Mouse (Mus musculus) E14TG2a.4 (cell line): ENCODE measurements at regions not wholly inside any gene's neighbourhood (a gene's known extent, or its start where the extent isn't known, plus 50 kb on each side); places are given as distances from the start of the nearest gene placed in this dataset.

Experiments
- H3K27me3 ChIP-seq: 2 replicates; pipeline ENCODE4 v1.6.1; 2014; ENCODE audit warnings: low read length, control low read depth; ENCODE audit not compliant: insufficient read depth
- H3K36me3 ChIP-seq: 2 replicates; pipeline ENCODE4 v1.6.1; 2014; ENCODE audit warnings: low read length, control low read depth; ENCODE audit not compliant: insufficient read depth
- H3K4me1 ChIP-seq: replicated peaks from 2 replicates; pipeline ENCODE4 v1.6.1; 2014; ENCODE audit warnings: low read depth, low read length, control low read depth
- H3K4me3 ChIP-seq: replicated peaks from 2 replicates; pipeline ENCODE4 v1.5.1; 2014; ENCODE audit warnings: mild to moderate bottlenecking, low read length
- H3K9me3 ChIP-seq: 2 replicates; pipeline ENCODE4 v1.6.1; 2014; ENCODE audit warnings: low read length, control low read depth
- CTCF ChIP-seq: conservative IDR thresholded peaks from 2 replicates; pipeline ENCODE4 v1.5.1; 2014; ENCODE audit warnings: low read length
- NANOG ChIP-seq: IDR thresholded peaks from 2 replicates; pipeline ENCODE4 v1.6.1; 2014; ENCODE audit warnings: borderline replicate concordance, low read length, mixed read lengths
- POU5F1 ChIP-seq: IDR thresholded peaks from 2 replicates; pipeline ENCODE4 v1.6.1; 2014; ENCODE audit warnings: low read length, borderline replicate concordance

- Histone ChIP-seq H3K36me3 (no peaks in the 10 kb centered on the region), H3K27me3 (no peaks in the 10 kb centered on the region), H3K4me3 (no peak overlapping the region), H3K9me3 (peaks cover 8% of the 10 kb centered on the region; the same call in 1 of the 2 replicates), H3K4me1 (no peaks in the 10 kb centered on the region)
- TF ChIP-seq POU5F1 (no peak), NANOG (no peak), CTCF (no peak)
These were observed 291.9 kb upstream of the Thbs1 start for GRCm38 (mm10) chr2:117819701-117820225.

GRCm38 (mm10) chr2:117820708-117821107 is 291.0 kb upstream of the Thbs1 start:
- Histone ChIP-seq H3K36me3 (no peaks in the 10 kb centered on the region), H3K4me3 (no peak overlapping the region), H3K4me1 (no peaks in the 10 kb centered on the region), H3K9me3 (peaks cover 8% of the 10 kb centered on the region; the same call in 1 of the 2 replicates), H3K27me3 (no peaks in the 10 kb centered on the region)
- TF ChIP-seq POU5F1 (no peak), CTCF (no peak), NANOG (no peak)

GRCm38 (mm10) chr2:117825088-117825487 is 286.6 kb upstream of the Thbs1 start:
- H3K27me3 ChIP-seq, result no peaks in the 10 kb centered on the region
- peaks cover 14% of the 10 kb centered on the region for H3K9me3 ChIP-seq
- no peaks in the 10 kb centered on the region for H3K36me3 ChIP-seq
- no peak overlapping the region for H3K4me3 ChIP-seq
- no peak for TF ChIP-seq CTCF
- no peak for TF ChIP-seq POU5F1
- H3K4me1 ChIP-seq, result no peaks in the 10 kb centered on the region

GRCm38 (mm10) chr2:117827278-117827677 is 284.4 kb upstream of the Thbs1 start:
- no peaks in the 10 kb centered on the region for H3K27me3 ChIP-seq
- no peak overlapping the region for H3K4me3 ChIP-seq
- no peaks in the 10 kb centered on the region for H3K4me1 ChIP-seq
- TF ChIP-seq POU5F1, result no peak
- no peak for TF ChIP-seq CTCF
- TF ChIP-seq NANOG, result no peak
- peaks cover 14% of the 10 kb centered on the region for H3K9me3 ChIP-seq
- H3K36me3 ChIP-seq, result no peaks in the 10 kb centered on the region

- TF ChIP-seq CTCF (no peak), POU5F1 (no peak), NANOG (no peak)
- Histone ChIP-seq H3K4me3 (no peak overlapping the region), H3K4me1 (no peaks in the 10 kb centered on the region), H3K9me3 (no peaks in the 10 kb centered on the region), H3K27me3 (no peaks in the 10 kb centered on the region), H3K36me3 (no peaks in the 10 kb centered on the region)
These were observed 273.3 kb upstream of the Thbs1 start for GRCm38 (mm10) chr2:117838387-117838786.

- TF ChIP-seq NANOG, result no peak
- TF ChIP-seq CTCF, result no peak
- TF ChIP-seq POU5F1, result no peak
- no peaks in the 10 kb centered on the region for H3K9me3 ChIP-seq
- H3K4me3 ChIP-seq, result no peak overlapping the region
- H3K4me1 ChIP-seq, result no peaks in the 10 kb centered on the region
- H3K27me3 ChIP-seq, result no peaks in the 10 kb centered on the region
- H3K36me3 ChIP-seq, result no peaks in the 10 kb centered on the region
These were observed 271.3 kb upstream of the Thbs1 start for GRCm38 (mm10) chr2:117840406-117840805.

- no peaks in the 10 kb centered on the region for H3K9me3 ChIP-seq
- TF ChIP-seq POU5F1, result no peak
- TF ChIP-seq NANOG, result no peak
- no peak for TF ChIP-seq CTCF
- no peaks in the 10 kb centered on the region for H3K4me1 ChIP-seq
- H3K4me3 ChIP-seq, result no peak overlapping the region
- no peaks in the 10 kb centered on the region for H3K27me3 ChIP-seq
- no peaks in the 10 kb centered on the region for H3K36me3 ChIP-seq
These were observed 269.2 kb upstream of the Thbs1 start for GRCm38 (mm10) chr2:117842309-117842986.

GRCm38 (mm10) chr2:117852442-117852841 is 259.2 kb upstream of the Thbs1 start:
- TF ChIP-seq CTCF (no peak), NANOG (no peak), POU5F1 (no peak)
- Histone ChIP-seq H3K9me3 (peaks cover 18% of the 10 kb centered on the region), H3K27me3 (no peaks in the 10 kb centered on the region), H3K36me3 (no peaks in the 10 kb centered on the region), H3K4me1 (no peaks in the 10 kb centered on the region), H3K4me3 (no peak overlapping the region)

- H3K36me3 ChIP-seq, result no peaks in the 10 kb centered on the region
- TF ChIP-seq POU5F1 (no peak), CTCF (no peak), NANOG (no peak)
These were observed 249.4 kb upstream of the Thbs1 start for GRCm38 (mm10) chr2:117862301-117862700.

More at GRCm38 (mm10) chr2:117862301-117862700, 249.4 kb upstream of the Thbs1 start:
- Histone ChIP-seq H3K4me3 (no peak overlapping the region), H3K9me3 (no peaks in the 10 kb centered on the region), H3K4me1 (no peaks in the 10 kb centered on the region), H3K27me3 (no peaks in the 10 kb centered on the region)
